Mouse (Mus musculus) heart, embryonic 16.5 days (tissue): ENCODE data around the gene 4932415D10Rik. TPM values are rescaled to one million over a fixed set of nuclear protein-coding genes. Genes with fewer than 3 reads are reported as not detected.

Experiments used
- ATAC-seq: fragments of 200-750 bp; cut with Nextera tagmentation; replicated peaks from 2 replicates; pipeline ENCODE4 v1.8.0; 2017; ENCODE audit warnings: moderate number of reproducible peaks; ENCODE audit not compliant: insufficient read depth, low FRiP score; ENCODE audit errors: extremely low read depth
- H3K27ac ChIP-seq: fragments of 300-500 bp; sonication (generic); 2 replicates; pipeline ENCODE4 v1.5.1; 2014; ENCODE audit warnings: mild to moderate bottlenecking, low read length, control low read depth, moderate library complexity
- H3K27me3 ChIP-seq: fragments of 300-500 bp; sonication (generic); 2 replicates; pipeline ENCODE4 v1.6.1; 2014; ENCODE audit warnings: low read length, mixed read lengths; ENCODE audit not compliant: control insufficient read depth, insufficient read depth
- H3K36me3 ChIP-seq: fragments of 300-500 bp; sonication (generic); 2 replicates; pipeline ENCODE4 v1.6.1; 2014; ENCODE audit not compliant: control insufficient read depth, insufficient read depth
- H3K4me1 ChIP-seq: fragments of 300-500 bp; sonication (generic); 2 replicates; pipeline ENCODE4 v1.6.1; 2014; ENCODE audit warnings: low read length, mixed read lengths; ENCODE audit not compliant: control insufficient read depth, insufficient read depth
- H3K4me2 ChIP-seq: fragments of 300-500 bp; sonication (generic); 2 replicates; pipeline ENCODE4 v1.6.1; 2014; ENCODE audit warnings: low read depth, mild to moderate bottlenecking, control low read depth, low read length
- H3K4me3 ChIP-seq: fragments of 300-500 bp; sonication (generic); 2 replicates; pipeline ENCODE4 v1.5.1; 2014; ENCODE audit warnings: mild to moderate bottlenecking, control low read depth, low read length
- H3K9ac ChIP-seq: fragments of 300-500 bp; sonication (generic); 2 replicates; pipeline ENCODE4 v1.6.1; 2014; ENCODE audit warnings: low read length, control low read depth
- H3K9me3 ChIP-seq: fragments of 300-500 bp; sonication (generic); replicated peaks from 2 replicates; pipeline ENCODE4 v1.6.1; 2016; ENCODE audit warnings: low read length; ENCODE audit not compliant: control insufficient read depth
- WGBS: fragments of 180-500 bp; shearing (Covaris S2); extraction: QIAGEN DNeasy Blood & Tissue Kit; methylation state at CpG from one replicate; pipeline ENCODE4 v1.1.7; 2014; 5-methylcytosine and 5-hydroxymethylcytosine counted together
- polyA plus RNA-seq: library from polyadenylated mRNA; unstranded; fragments of >200 nt; fragmentation: Nextera tagmentation; extraction: Ambion mirVana; gene quantifications from 2 replicates; pipeline ENCODE4 v1.2.1, GENCODE M21; 2015

Gene 4932415D10Rik
- polyA plus RNA-seq: not detected in 2 replicates

- WGBS: 95% methylated on average over 1 of the region's 1 CpGs
- ATAC-seq: no peak
These were observed at the start of gene 4932415D10Rik for GRCm38 (mm10) chr10:82316482-82316881. TSS of gene 4932415D10Rik (minus strand) at chr10:82316582.

GRCm38 (mm10) chr10:82361911-82362310 is 45.5 kb upstream of the 4932415D10Rik start:
- Histone ChIP-seq H3K36me3 (peaks cover 16% of the 10 kb centered on the region), H3K27me3 (no peaks in the 10 kb centered on the region), H3K4me1 (no peaks in the 10 kb centered on the region), H3K4me2 (no peak overlapping the region), H3K9me3 (peaks cover 11% of the 10 kb centered on the region), H3K4me3 (no peak overlapping the region), H3K27ac (no peak overlapping the region), H3K9ac (no peak overlapping the region)
- WGBS: 83% methylated on average over 9 of the region's 9 CpGs
- ATAC-seq: no peak

More at GRCm38 (mm10) chr10:82316482-82316881, at the start of gene 4932415D10Rik:
- no peaks in the 10 kb centered on the region for H3K36me3 ChIP-seq
- no peak within 1 kb of the TSS for H3K27ac ChIP-seq
- no peak within 1 kb of the TSS for H3K4me2 ChIP-seq
- H3K4me1 ChIP-seq: no peaks in the 10 kb centered on the region
- no peaks in the 10 kb centered on the region for H3K9me3 ChIP-seq
- no peak within 1 kb of the TSS for H3K9ac ChIP-seq
- no peaks in the 10 kb centered on the region for H3K27me3 ChIP-seq
- H3K4me3 ChIP-seq: no peak within 1 kb of the TSS

GRCm38 (mm10) chr10:82355401-82355800 is 39.0 kb upstream of the 4932415D10Rik start:
- Histone ChIP-seq H3K4me1 (no peaks in the 10 kb centered on the region), H3K9me3 (no peaks in the 10 kb centered on the region), H3K36me3 (no peaks in the 10 kb centered on the region), H3K4me3 (no peak overlapping the region), H3K4me2 (no peak overlapping the region), H3K27ac (no peak overlapping the region), H3K27me3 (no peaks in the 10 kb centered on the region), H3K9ac (no peak overlapping the region)
- no peak for ATAC-seq
- WGBS: 96% methylated on average over 4 of the region's 4 CpGs

- Histone ChIP-seq H3K9me3 (no peaks in the 10 kb centered on the region), H3K4me3 (peak within 1 kb of the TSS; percentile 92), H3K4me1 (no peaks in the 10 kb centered on the region), H3K4me2 (peak within 1 kb of the TSS; percentile 61), H3K9ac (peak within 1 kb of the TSS; percentile 92), H3K36me3 (no peaks in the 10 kb centered on the region), H3K27ac (peak within 1 kb of the TSS; percentile 88), H3K27me3 (no peaks in the 10 kb centered on the region)
- WGBS: 4% methylated on average over 34 of the region's 34 CpGs
- ATAC-seq: peak; percentile 99
These were observed 38.0 kb upstream of the 4932415D10Rik start, which contains the start of gene Gm4924 for GRCm38 (mm10) chr10:82354083-82355010. TSS of gene Gm4924 (plus strand) at chr10:82354255.

DNA sequence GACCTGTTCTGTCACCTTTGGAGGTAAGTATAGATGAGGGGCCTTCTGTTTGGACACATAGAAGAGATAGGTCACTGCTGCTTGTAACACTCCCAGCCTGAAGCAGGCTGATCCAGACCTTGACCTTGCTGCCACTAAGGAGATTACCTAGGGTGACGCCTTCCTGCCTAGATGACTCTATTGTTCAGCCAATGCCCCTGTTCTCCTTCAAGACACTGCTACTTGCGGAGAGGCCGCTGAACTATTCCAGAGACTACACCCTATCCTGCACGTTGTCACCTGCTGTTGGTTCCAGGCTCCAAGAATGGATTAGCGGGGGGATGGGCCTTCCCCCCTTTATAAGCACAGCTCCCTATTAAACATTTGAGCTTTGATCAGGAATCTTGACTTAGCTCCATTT is 13.4 kb upstream of the 4932415D10Rik start:
- Histone ChIP-seq H3K27ac (no peak overlapping the region), H3K9ac (no peak overlapping the region), H3K4me2 (no peak overlapping the region), H3K4me1 (no peaks in the 10 kb centered on the region), H3K9me3 (peaks cover 3% of the 10 kb centered on the region; the same call in 1 of the 2 replicates), H3K27me3 (no peaks in the 10 kb centered on the region), H3K4me3 (no peak overlapping the region), H3K36me3 (no peaks in the 10 kb centered on the region)
- 80% methylated on average over 5 of the region's 5 CpGs for WGBS
- ATAC-seq: no peak

DNA sequence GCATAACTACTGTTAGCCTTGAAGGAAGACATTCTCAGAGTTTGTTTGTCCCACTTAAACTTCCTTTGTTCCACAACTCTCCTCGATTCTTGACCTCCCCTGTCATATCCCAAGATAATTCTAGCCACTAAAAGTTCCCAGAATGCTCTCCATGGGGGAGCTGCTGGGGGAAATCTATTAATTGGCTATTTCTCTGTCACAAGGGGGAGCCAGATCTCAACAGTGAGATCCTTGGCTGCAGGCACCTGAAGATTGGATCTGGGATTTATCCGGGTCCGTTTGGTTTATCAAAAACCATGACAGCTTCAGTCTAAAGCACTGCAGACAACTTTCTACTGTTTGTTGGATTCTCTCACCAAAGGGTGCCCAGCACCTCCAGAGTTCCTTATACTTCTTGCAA is 3.8 kb upstream of the 4932415D10Rik start:
- Histone ChIP-seq H3K4me1 (no peaks in the 10 kb centered on the region), H3K9ac (no peak overlapping the region), H3K4me2 (no peak overlapping the region), H3K36me3 (no peaks in the 10 kb centered on the region), H3K9me3 (peaks cover 4% of the 10 kb centered on the region; the same call in 1 of the 2 replicates), H3K27me3 (no peaks in the 10 kb centered on the region), H3K27ac (no peak overlapping the region), H3K4me3 (no peak overlapping the region)
- WGBS: 50% methylated on average over 3 of the region's 3 CpGs
- ATAC-seq: no peak

GRCm38 (mm10) chr10:82296440-82296839 is 19.9 kb downstream of the 4932415D10Rik start:
- Histone ChIP-seq H3K36me3 (no peaks in the 10 kb centered on the region), H3K4me2 (no peak overlapping the region), H3K27me3 (no peaks in the 10 kb centered on the region), H3K4me3 (no peak overlapping the region), H3K27ac (no peak overlapping the region), H3K9ac (no peak overlapping the region), H3K9me3 (peaks cover 9% of the 10 kb centered on the region), H3K4me1 (no peaks in the 10 kb centered on the region)
- ATAC-seq: no peak
- WGBS: 47% methylated on average over 2 of the region's 2 CpGs

GRCm38 (mm10) chr10:82257331-82257730 is 59.1 kb downstream of the 4932415D10Rik start:
- 69% methylated on average over 2 of the region's 2 CpGs for WGBS
- no peak overlapping the region for H3K27ac ChIP-seq
- no peaks in the 10 kb centered on the region for H3K4me1 ChIP-seq
- peaks cover 5% of the 10 kb centered on the region; the same call in 1 of the 2 replicates for H3K9me3 ChIP-seq
- no peak overlapping the region for H3K4me3 ChIP-seq
- no peaks in the 10 kb centered on the region for H3K36me3 ChIP-seq
- ATAC-seq: no peak
- H3K9ac ChIP-seq: no peak overlapping the region
- no peak overlapping the region for H3K4me2 ChIP-seq
- H3K27me3 ChIP-seq: no peaks in the 10 kb centered on the region

- no peak for ATAC-seq
- Histone ChIP-seq H3K27me3 (no peaks in the 10 kb centered on the region), H3K36me3 (no peaks in the 10 kb centered on the region), H3K9me3 (no peaks in the 10 kb centered on the region), H3K4me1 (peaks cover 2% of the 10 kb centered on the region; the same call in 1 of the 2 replicates), H3K4me3 (no peak overlapping the region), H3K4me2 (no peak overlapping the region), H3K27ac (no peak overlapping the region), H3K9ac (no peak overlapping the region)
These were observed 71.4 kb downstream of the 4932415D10Rik start for GRCm38 (mm10) chr10:82245021-82245420.
